Mouse (Mus musculus) thymus, adult 2 months (tissue): ENCODE measurements around the gene Nme7. TPM values are rescaled to one million over a fixed set of nuclear protein-coding genes. Genes with fewer than 3 reads are reported as not detected.

Experiments used
- DNase-seq: peaks from one replicate; pipeline ENCODE4 v3.0.0; 2021
- H3K27ac ChIP-seq: fragments of 200-500 bp; 2 replicates; pipeline ENCODE4 v1.5.1; 2012; ENCODE audit warnings: low read length, control low read depth; ENCODE audit not compliant: control insufficient read depth, insufficient read depth
- H3K27me3 ChIP-seq: fragments of 200-500 bp; 2 replicates; pipeline ENCODE4 v1.6.1; 2012; ENCODE audit warnings: mild to moderate bottlenecking, low read length, moderate library complexity, mixed read lengths; ENCODE audit not compliant: control insufficient read depth, insufficient read depth
- H3K36me3 ChIP-seq: fragments of 200-500 bp; 2 replicates; pipeline ENCODE4 v1.6.1; 2012; ENCODE audit warnings: mild to moderate bottlenecking, low read length, moderate library complexity; ENCODE audit not compliant: control insufficient read depth, insufficient read depth
- H3K4me1 ChIP-seq: fragments of 200-500 bp; replicated peaks from 2 replicates; pipeline ENCODE4 v1.6.1; 2012; ENCODE audit warnings: low read length; ENCODE audit not compliant: control insufficient read depth, insufficient read depth
- H3K4me3 ChIP-seq: fragments of 200-500 bp; 2 replicates; pipeline ENCODE4 v1.5.1; 2012; ENCODE audit warnings: mild to moderate bottlenecking, low read length, control low read depth, moderate library complexity; ENCODE audit not compliant: control insufficient read depth, insufficient read depth
- CTCF ChIP-seq: fragments of 200-500 bp; IDR thresholded peaks from 2 replicates; pipeline ENCODE4 v1.5.1; 2012; ENCODE audit warnings: mild to moderate bottlenecking, control low read depth, low read length, moderate library complexity, borderline replicate concordance; ENCODE audit not compliant: control insufficient read depth, poor library complexity, insufficient read depth; ENCODE audit errors: extremely low read depth
- POLR2A ChIP-seq: fragments of 200-500 bp; IDR thresholded peaks from 2 replicates; pipeline ENCODE4 v1.6.1; 2012; ENCODE audit warnings: mild to moderate bottlenecking, low read length, control low read depth, moderate library complexity; ENCODE audit not compliant: control insufficient read depth, poor library complexity, insufficient read depth; ENCODE audit errors: extremely low read depth
- WGBS: fragments of 180-500 bp; shearing (Covaris S2); methylation state at CpG from one replicate; pipeline ENCODE4 v1.1.7; 2018; 5-methylcytosine and 5-hydroxymethylcytosine counted together
- polyA plus RNA-seq: library from polyadenylated mRNA; depleted of rRNA; stranded (reverse); fragments of >200 nt; gene quantifications from 2 replicates; pipeline ENCODE4 v1.2.3, GENCODE M21; 2012; rRNA removed

The Nme7 gene
- polyA plus RNA-seq, result 10.1 and 10.7 TPM in 2 replicates

DNA sequence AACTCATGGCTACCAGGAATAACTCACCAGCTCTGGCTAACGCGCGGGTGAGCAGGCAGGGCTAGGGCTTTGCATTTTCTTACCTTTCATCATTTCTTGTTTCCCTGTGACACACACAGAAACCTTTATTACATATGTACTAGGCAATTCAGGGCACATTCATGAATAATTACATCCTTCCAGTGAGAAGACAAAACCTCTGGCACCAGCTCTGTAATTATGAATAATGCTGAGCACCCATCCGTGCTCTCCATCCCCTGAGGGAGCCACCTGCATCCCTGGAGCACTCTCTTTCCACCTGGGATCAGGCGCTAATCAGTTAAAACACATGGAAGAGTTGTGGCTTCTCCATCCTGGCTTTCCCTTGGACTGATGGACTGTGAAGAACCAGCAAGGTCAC is at the start of gene Nme7:
TSS of gene Nme7 (plus strand) at position 301 of the 400 bp plus-strand sequence.
- H3K4me3 ChIP-seq, result no peak within 1 kb of the TSS
- no peaks in the 10 kb centered on the region for H3K4me1 ChIP-seq
- 97% methylated on average over 5 of the region's 5 CpGs for WGBS
- no peak within 1 kb of the TSS for H3K27ac ChIP-seq
- no peak for DNase-seq
- H3K36me3 ChIP-seq, result peaks cover 31% of the 10 kb centered on the region
- H3K27me3 ChIP-seq, result no peaks in the 10 kb centered on the region
- no peak for TF ChIP-seq POLR2A
- TF ChIP-seq CTCF, result no peak

DNA sequence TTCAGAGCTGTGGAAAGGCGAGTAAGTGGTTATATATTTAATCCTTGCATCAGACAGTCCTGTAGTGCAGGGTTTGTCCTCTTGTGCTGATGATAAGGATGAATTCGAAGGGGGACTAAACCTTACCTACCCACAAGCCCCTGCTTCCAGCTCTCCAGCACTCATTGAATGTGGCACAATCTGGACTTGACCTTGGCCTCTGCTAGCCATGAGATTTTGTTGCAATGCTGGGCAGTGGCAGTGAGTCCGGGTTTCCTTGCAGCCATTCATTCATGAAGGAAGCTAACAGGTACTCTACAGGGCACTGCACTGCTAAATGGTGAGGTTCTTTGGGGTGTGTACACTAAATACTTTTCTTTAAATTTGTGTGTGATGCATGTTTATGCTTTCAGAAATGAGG is 49.1 kb upstream of the Nme7 start:
- peaks cover 3% of the 10 kb centered on the region; the same call in 1 of the 2 replicates for H3K4me1 ChIP-seq

DNA sequence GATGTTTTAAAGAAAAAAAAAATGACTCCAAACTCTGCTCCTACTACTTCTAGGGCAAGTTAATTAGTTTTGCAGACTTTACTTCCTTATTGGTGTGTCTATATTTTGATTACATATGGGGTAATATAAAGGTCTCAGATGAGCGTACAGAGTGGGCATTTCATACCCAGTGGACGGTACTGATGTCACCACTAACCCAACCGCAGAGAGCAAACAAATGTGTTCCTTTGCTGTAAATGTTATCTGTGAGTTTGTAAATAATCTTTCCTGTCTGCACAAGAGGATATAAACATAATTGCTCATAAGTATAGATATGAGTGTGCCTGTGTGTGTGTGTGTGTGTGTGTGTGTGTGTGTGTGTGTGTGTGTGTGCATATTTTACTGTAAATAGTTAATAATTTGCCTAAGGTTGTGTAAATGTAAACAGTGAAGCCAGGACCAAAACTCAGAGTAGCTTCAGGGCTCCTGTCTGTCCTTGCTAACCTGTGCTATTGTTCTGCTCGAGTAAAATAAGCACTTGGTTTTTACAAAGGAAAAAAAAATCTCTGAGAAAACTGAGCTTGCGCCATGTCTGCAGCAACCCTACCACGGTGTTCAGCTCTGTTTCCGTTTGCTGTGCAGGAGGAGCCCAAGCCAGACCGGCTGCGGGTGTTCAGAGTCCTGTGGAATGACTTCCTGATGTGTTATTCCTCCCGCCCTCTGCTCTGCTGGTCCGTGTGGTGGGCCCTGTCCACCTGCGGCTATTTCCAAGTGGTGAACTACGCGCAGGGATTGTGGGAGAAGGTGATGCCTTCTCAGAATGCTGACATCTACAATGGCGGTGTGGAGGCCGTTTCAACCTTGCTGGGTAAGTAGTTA is 43.5 kb upstream of the Nme7 start:
- H3K4me1 ChIP-seq, result no peaks in the 10 kb centered on the region
- peaks cover 10% of the 10 kb centered on the region for H3K36me3 ChIP-seq
- 97% methylated on average over 16 of the region's 16 CpGs for WGBS

More for the DNA sequence above, 49.1 kb upstream of the Nme7 start:
- Histone ChIP-seq H3K36me3 (no peaks in the 10 kb centered on the region), H3K27ac (no peak overlapping the region), H3K27me3 (no peaks in the 10 kb centered on the region; the same call in 1 of the 2 replicates), H3K4me3 (no peak overlapping the region)
- WGBS, result 91% methylated on average over 3 of the region's 3 CpGs
- TF ChIP-seq POLR2A, result no peak
- TF ChIP-seq CTCF, result no peak
- DNase-seq, result no peak

DNA sequence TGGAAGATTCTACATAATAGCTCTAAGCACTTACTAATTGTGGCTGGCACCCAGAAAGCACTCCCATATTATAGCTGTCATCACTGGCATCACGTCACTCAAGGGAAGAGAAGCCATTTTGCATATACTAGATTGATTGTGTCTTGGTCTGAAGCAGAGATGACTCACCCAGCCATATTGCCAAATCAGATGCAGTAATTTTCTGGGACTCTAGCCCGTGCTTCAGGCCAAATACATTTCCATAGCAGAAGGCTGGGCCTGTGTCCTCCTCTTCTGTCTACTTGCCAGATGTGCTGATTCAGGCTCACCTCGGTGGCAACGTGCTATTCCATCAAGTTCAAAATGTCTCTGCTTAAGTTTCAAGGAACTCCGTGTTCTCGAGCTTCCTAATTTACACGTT is 42.4 kb upstream of the Nme7 start:
- TF ChIP-seq POLR2A, result no peak
- H3K36me3 ChIP-seq, result peaks cover 10% of the 10 kb centered on the region

More for the DNA sequence above, 43.5 kb upstream of the Nme7 start:
- H3K27ac ChIP-seq, result no peak overlapping the region
- no peaks in the 10 kb centered on the region for H3K27me3 ChIP-seq
- no peak for TF ChIP-seq CTCF
- no peak for TF ChIP-seq POLR2A
- DNase-seq, result no peak
- no peak overlapping the region for H3K4me3 ChIP-seq

DNA sequence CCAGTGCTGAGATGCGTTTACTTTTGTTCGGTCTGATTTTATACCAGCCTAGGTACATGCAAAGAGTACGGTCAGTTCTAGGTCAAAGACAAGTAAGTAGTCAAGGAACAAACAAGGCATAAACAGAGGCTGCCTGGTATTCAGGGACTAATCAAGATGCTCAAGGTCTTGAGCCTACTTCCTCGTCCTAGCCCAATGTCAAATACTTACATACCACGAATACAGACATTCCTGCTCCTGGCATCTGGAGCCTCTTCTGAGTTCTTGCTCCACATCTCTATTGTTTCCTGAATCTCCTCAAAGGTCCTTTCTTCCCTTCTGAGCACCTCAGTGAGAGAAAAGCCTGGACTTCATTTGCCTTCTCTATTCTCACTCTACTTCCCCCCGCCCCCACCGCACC is 33.0 kb upstream of the Nme7 start:
- no peak for DNase-seq
- 95% methylated on average over 7 of the region's 7 CpGs for WGBS
- H3K4me3 ChIP-seq, result no peak overlapping the region
- no peaks in the 10 kb centered on the region for H3K27me3 ChIP-seq
- no peak for TF ChIP-seq CTCF
- TF ChIP-seq POLR2A, result no peak
- H3K4me1 ChIP-seq, result peaks cover 3% of the 10 kb centered on the region; the same call in 1 of the 2 replicates
- no peaks in the 10 kb centered on the region for H3K36me3 ChIP-seq
- H3K27ac ChIP-seq, result no peak overlapping the region

More for the DNA sequence above, 42.4 kb upstream of the Nme7 start:
- no peaks in the 10 kb centered on the region for H3K27me3 ChIP-seq
- no peak overlapping the region for H3K27ac ChIP-seq
- 93% methylated on average over 7 of the region's 7 CpGs for WGBS
- no peak overlapping the region for H3K4me3 ChIP-seq
- no peak for DNase-seq
- H3K4me1 ChIP-seq, result no peaks in the 10 kb centered on the region

DNA sequence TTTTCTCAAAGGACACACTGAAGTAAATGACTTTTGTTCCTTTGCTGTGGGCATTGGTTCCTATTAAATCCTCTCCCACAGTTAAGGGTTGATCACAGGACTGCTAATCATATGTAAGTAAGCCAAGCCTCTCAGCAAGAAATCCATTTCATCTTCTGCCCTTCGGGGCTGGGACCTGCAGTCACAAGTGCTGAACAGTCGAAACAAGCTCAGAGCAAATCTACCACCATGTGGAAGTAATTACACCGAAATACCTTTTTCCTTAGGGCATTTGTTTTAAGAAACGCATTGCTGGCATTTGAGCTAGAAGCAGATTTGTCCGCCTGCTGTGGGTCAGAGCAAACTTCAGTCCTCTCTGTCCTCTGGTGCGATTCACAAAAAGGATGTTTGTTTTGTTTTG is 30.3 kb upstream of the Nme7 start:
- Histone ChIP-seq H3K36me3 (no peaks in the 10 kb centered on the region), H3K4me1 (peaks cover 3% of the 10 kb centered on the region; the same call in 1 of the 2 replicates), H3K27me3 (no peaks in the 10 kb centered on the region), H3K4me3 (no peak overlapping the region), H3K27ac (no peak overlapping the region)
- 93% methylated on average over 6 of the region's 6 CpGs for WGBS
- TF ChIP-seq CTCF, result no peak
- no peak for TF ChIP-seq POLR2A
- no peak for DNase-seq

DNA sequence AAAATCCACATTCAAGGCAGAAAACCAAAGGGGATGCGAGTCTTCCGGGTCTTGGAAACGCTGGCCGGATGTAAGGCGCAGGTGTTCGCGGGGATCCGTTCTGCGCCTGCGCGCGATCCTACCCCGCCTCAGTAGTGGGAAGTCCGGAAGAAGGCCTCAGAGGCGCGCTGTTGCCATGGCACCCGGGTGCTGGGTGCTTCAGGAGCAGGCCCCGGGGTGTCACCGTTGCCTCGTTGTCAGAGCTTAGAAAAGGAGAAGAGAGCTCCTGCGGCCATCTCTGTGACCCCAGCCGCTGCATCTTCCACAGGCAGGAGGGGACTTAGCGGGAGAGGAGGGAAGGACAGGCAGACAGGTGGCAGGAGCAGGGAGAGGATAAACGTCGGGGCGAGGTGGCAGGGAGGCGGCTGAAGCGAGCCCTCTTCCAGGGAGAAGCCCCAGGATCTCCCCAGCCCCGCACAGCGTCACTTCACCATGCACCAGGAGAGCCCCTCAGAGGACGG is 28.4 kb upstream of the Nme7 start, which contains the start of gene Ccdc181:
TSS of gene Ccdc181 (plus strand) at position 131 of the 500 bp plus-strand sequence.
- DNase-seq, result peak; percentile 98
- under 1% methylated on average over 31 of the region's 31 CpGs for WGBS
- Histone ChIP-seq H3K36me3 (no peaks in the 10 kb centered on the region), H3K27ac (peak within 1 kb of the TSS; percentile 80), H3K4me3 (peak within 1 kb of the TSS; percentile 71), H3K27me3 (no peaks in the 10 kb centered on the region), H3K4me1 (peaks cover 4% of the 10 kb centered on the region)
- TF ChIP-seq CTCF, result peak; percentile 66
- TF ChIP-seq POLR2A, result peak; percentile 45; the same call in 1 of the 2 replicates
